Mouse (Mus musculus) liver, embryonic 14.5 days (tissue): ENCODE results near the gene Gga1. TPM values are rescaled to one million over a fixed set of nuclear protein-coding genes. Genes with fewer than 3 reads are reported as not detected.

Source experiments
- ATAC-seq: fragments of 200-750 bp; cut with Nextera tagmentation; 2 replicates; pipeline ENCODE4 v1.8.0; 2017; ENCODE audit warnings: moderate number of reproducible peaks, mild to moderate bottlenecking, moderate library complexity; ENCODE audit not compliant: insufficient read depth
- DNase-seq, 3 experiments: peaks; one replicate each; pipeline ENCODE4 v3.0.0-alpha.2; 2012 to 2013; ENCODE audit warnings: low read depth in 3 of 3, low spot score in 3 of 3
- H3K27ac ChIP-seq: fragments of 300-500 bp; sonication (generic); 2 replicates; pipeline ENCODE4 v1.5.1; 2014; ENCODE audit warnings: moderate library complexity, mild to moderate bottlenecking, control low read depth, inconsistent platforms
- H3K27me3 ChIP-seq: fragments of 300-500 bp; sonication (generic); 2 replicates; pipeline ENCODE4 v1.6.1; 2014; ENCODE audit warnings: mild to moderate bottlenecking, low read length, moderate library complexity; ENCODE audit not compliant: control insufficient read depth, insufficient read depth
- H3K36me3 ChIP-seq: fragments of 300-500 bp; sonication (generic); replicated peaks from 2 replicates; pipeline ENCODE4 v1.6.1; 2014; ENCODE audit warnings: low read depth; ENCODE audit not compliant: control insufficient read depth, insufficient read depth
- H3K4me1 ChIP-seq, 2 experiments: fragments of 200-500 bp in 1 of 2; fragments of 300-500 bp in 1 of 2; sonication (generic) in 1 of 2; replicated peaks; 2 replicates each; pipeline ENCODE4 v1.6.1; 2012 to 2014; ENCODE audit warnings: antibody characterized with exemption in 1 of 2, inconsistent platforms in 1 of 2, low read length in 1 of 2; ENCODE audit not compliant: control insufficient read depth in 2 of 2, insufficient read depth in 2 of 2
- H3K4me2 ChIP-seq: fragments of 300-500 bp; sonication (generic); 2 replicates; pipeline ENCODE4 v1.6.1; 2014; ENCODE audit warnings: low read depth, mild to moderate bottlenecking, control low read depth, moderate library complexity
- H3K4me3 ChIP-seq, 2 experiments: fragments of 200-500 bp in 1 of 2; fragments of 300-500 bp in 1 of 2; sonication (generic) in 1 of 2; 2 replicates each; pipeline ENCODE4 v1.5.1; 2012 to 2014; ENCODE audit warnings: low read depth in 2 of 2, low read length in 2 of 2, mild to moderate bottlenecking in 2 of 2, control low read depth in 1 of 2, inconsistent platforms in 1 of 2, moderate library complexity in 1 of 2; ENCODE audit not compliant: insufficient read depth in 1 of 2
- H3K9ac ChIP-seq: fragments of 300-500 bp; sonication (generic); replicated peaks from 2 replicates; pipeline ENCODE4 v1.6.1; 2014; ENCODE audit warnings: mild to moderate bottlenecking, control low read depth, moderate library complexity
- H3K9me3 ChIP-seq: fragments of 300-500 bp; sonication (generic); 2 replicates; pipeline ENCODE4 v1.6.1; 2016; ENCODE audit warnings: low read length, mixed read lengths; ENCODE audit not compliant: control insufficient read depth
- CTCF ChIP-seq: IDR thresholded peaks from 2 replicates; pipeline ENCODE4 v1.5.1; 2016; ENCODE audit warnings: antibody characterized with exemption, low read depth, control low read depth
- EP300 ChIP-seq: IDR thresholded peaks from 2 replicates; pipeline ENCODE4 v1.6.1; 2016; ENCODE audit warnings: antibody characterized with exemption, low read depth
- WGBS: fragments of 180-500 bp; shearing (Covaris S2); extraction: QIAGEN DNeasy Blood & Tissue Kit; methylation state at CpG from one replicate; pipeline ENCODE4 v1.1.7; 2014; ENCODE audit not compliant: insufficient replicate concordance; 5-methylcytosine and 5-hydroxymethylcytosine counted together
- microRNA-seq: library from miRNA; unstranded; fragments of <30 nt; microRNA quantifications from one replicate; pipeline ENCODE4, GENCODE M21; 2016
- polyA plus RNA-seq, 2 experiments: library from polyadenylated mRNA; depleted of rRNA in 1 of 2; stranded (reverse) in 1 of 2; unstranded in 1 of 2; fragments of >200 nt; fragmentation: Nextera tagmentation in 1 of 2; extraction: Ambion mirVana in 1 of 2; gene quantifications; 2 replicates each; pipeline versions ENCODE4 v1.2.1 to v1.2.3; 2012 to 2014

The Gga1 gene
- polyA plus RNA-seq, 2 experiments = 13.6 to 16.6 TPM

DNA sequence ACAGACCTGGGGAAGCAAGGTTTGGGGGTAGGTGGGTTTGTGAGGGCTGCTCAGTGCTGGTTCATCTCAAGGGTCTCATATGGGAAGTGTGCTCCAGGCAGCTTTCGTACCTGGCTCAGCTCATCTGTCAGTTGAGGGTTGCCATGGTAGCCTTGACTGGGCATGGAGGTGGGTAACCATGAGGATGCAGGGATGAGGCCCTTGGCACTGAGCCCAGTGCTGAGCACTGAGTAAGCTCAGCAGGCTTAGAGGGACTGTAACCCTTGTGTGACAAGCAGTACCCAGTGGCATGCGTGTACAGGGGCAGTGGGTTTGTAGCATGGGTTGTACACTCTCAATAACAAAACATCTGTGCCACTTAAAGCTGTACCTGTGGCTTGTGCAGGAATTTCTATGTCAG is 61.0 kb downstream of the Gga1 start:
- Histone ChIP-seq H3K4me3 (no peak overlapping the region), H3K27ac (no peak overlapping the region), H3K4me1 (peaks cover 19 to 20% of the 10 kb centered on the region in 2 experiments), H3K9ac (no peak overlapping the region), H3K27me3 (no peaks in the 10 kb centered on the region), H3K36me3 (peaks cover 29% of the 10 kb centered on the region), H3K4me2 (no peak overlapping the region), H3K9me3 (no peaks in the 10 kb centered on the region)
- DNase-seq = no peak
- ATAC-seq = no peak
- WGBS = 85% methylated on average over 2 of the region's 2 CpGs
- TF ChIP-seq CTCF (no peak), EP300 (no peak)

DNA sequence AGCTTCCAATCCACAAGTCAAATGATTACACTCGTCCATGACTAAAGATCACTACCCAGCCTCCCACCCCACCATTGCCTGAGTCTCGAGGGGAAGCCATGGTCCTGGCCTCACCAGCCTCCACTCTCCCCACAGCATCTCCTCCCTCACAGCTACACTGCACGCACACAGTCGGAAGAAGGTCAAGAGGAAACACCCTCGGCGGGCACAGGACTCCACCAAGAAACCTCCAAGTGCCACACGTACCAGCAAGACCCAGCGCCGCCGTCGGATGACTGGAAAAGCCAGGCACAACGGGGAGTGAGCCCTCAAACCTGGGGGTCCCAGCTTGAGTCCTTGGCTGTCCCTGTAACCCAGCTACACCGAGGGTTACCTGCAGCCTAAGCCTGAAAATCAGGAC is 63.3 kb downstream of the Gga1 start:
- Histone ChIP-seq H3K27ac (no peak overlapping the region), H3K4me3 (no peak overlapping the region), H3K27me3 (no peaks in the 10 kb centered on the region), H3K9ac (no peak overlapping the region), H3K36me3 (peaks cover 29% of the 10 kb centered on the region), H3K4me1 (peaks cover 16 to 17% of the 10 kb centered on the region in 2 experiments), H3K9me3 (no peaks in the 10 kb centered on the region), H3K4me2 (no peak overlapping the region)
- DNase-seq (no peak), ATAC-seq (no peak)
- WGBS = 86% methylated on average over 13 of the region's 13 CpGs
- TF ChIP-seq CTCF = no peak
- TF ChIP-seq EP300 = no peak

DNA sequence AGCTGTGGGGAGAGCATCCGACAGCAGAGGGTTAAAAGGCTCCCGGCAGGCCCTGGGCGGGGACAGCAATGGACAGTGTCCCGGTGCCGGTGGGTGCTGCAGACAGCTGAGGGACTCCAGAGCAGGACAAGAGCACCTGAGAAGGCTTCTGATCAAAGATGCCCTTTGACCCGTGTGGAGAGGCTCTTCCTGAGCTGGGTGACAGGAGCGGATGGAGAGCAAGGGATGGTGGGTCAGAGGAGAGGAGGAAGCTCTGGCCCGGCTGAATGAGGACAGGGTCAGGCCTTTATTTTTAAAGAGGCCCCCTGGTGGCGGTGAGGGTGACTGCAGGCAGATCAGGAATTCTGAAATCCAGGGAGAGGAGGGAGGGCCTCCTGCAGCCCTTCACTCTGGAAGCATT is 65.7 kb downstream of the Gga1 start:
- TF ChIP-seq CTCF = peak; percentile 91
- no peak for TF ChIP-seq EP300
- H3K9ac ChIP-seq = no peak overlapping the region
- peak in 2 of 3 experiments; percentile 36 to 45 for DNase-seq
- no peaks in the 10 kb centered on the region for H3K9me3 ChIP-seq
- peak; percentile 42 for ATAC-seq
- no peak overlapping the region for H3K27ac ChIP-seq
- peak overlapping the region; percentile 50 for H3K4me2 ChIP-seq
- H3K36me3 ChIP-seq = peaks cover 22% of the 10 kb centered on the region
- 13% methylated on average over 9 of the region's 9 CpGs for WGBS
- H3K27me3 ChIP-seq = peaks cover 16% of the 10 kb centered on the region
- 0 out of 4 replicates have a peak, but pooled peaks cover 0 to 5% of the 10 kb centered on the region in 2 experiments for H3K4me1 ChIP-seq
- H3K4me3 ChIP-seq = peak overlapping the region in 1 of 2 experiments; percentile 19; a peak in 2 of 4 replicates

Small RNA genes within 50 kb of the gene (microRNA-seq; reads per million reads assigned to microRNA genes)
- gene Mir6955 = not detected

Other genes starting within 250 kb of the Gga1 start
- gene Elfn2, start 158.4 kb upstream of the Gga1 start, polyA plus RNA-seq (2012; rRNA removed) = not detected in 2 replicates
- gene Elfn2, start 158.4 kb upstream of the Gga1 start, polyA plus RNA-seq (2014; fragmentation: Nextera tagmentation; extraction: Ambion mirVana) = 0.04 TPM in 1 of 2 replicates, not detected in the other
- gene Mfng, start 103.7 kb upstream of the Gga1 start, polyA plus RNA-seq (2012; rRNA removed) = 3.4 and 3.7 TPM in 2 replicates
- gene Mfng, start 103.7 kb upstream of the Gga1 start, polyA plus RNA-seq (2014; fragmentation: Nextera tagmentation; extraction: Ambion mirVana) = 2.9 and 3.6 TPM in 2 replicates
- gene Card10, start 74.1 kb upstream of the Gga1 start, polyA plus RNA-seq (2012; rRNA removed) = 2.2 and 2.5 TPM in 2 replicates
- gene Card10, start 74.1 kb upstream of the Gga1 start, polyA plus RNA-seq (2014; fragmentation: Nextera tagmentation; extraction: Ambion mirVana) = 1.1 and 1.3 TPM in 2 replicates
- gene Cdc42ep1, start 34.6 kb upstream of the Gga1 start, polyA plus RNA-seq (2012; rRNA removed) = 8.1 and 10.1 TPM in 2 replicates
- gene Cdc42ep1, start 34.6 kb upstream of the Gga1 start, polyA plus RNA-seq (2014; fragmentation: Nextera tagmentation; extraction: Ambion mirVana) = 7.8 and 8.6 TPM in 2 replicates
- gene Lgals2, start 21.7 kb upstream of the Gga1 start, polyA plus RNA-seq (2012; rRNA removed) = 8.7 and 9.8 TPM in 2 replicates
- gene Lgals2, start 21.7 kb upstream of the Gga1 start, polyA plus RNA-seq (2014; fragmentation: Nextera tagmentation; extraction: Ambion mirVana) = 14.0 and 15.0 TPM in 2 replicates
- gene Gm49510, start 22.5 kb downstream of the Gga1 start, polyA plus RNA-seq (2012; rRNA removed) = 0.03 and 0.17 TPM in 2 replicates
- 0.10 and 0.13 TPM in 2 replicates for gene Gm49510, start 22.5 kb downstream of the Gga1 start, polyA plus RNA-seq (2014; fragmentation: Nextera tagmentation; extraction: Ambion mirVana)
- 22.2 and 23.2 TPM in 2 replicates for gene Sh3bp1, start 22.6 kb downstream of the Gga1 start, polyA plus RNA-seq (2012; rRNA removed)
- 13.3 and 15.3 TPM in 2 replicates for gene Sh3bp1, start 22.6 kb downstream of the Gga1 start, polyA plus RNA-seq (2014; fragmentation: Nextera tagmentation; extraction: Ambion mirVana)
- 9.3 and 9.7 TPM in 2 replicates for gene Pdxp, start 36.7 kb downstream of the Gga1 start, polyA plus RNA-seq (2012; rRNA removed)
- gene Pdxp, start 36.7 kb downstream of the Gga1 start, polyA plus RNA-seq (2014; fragmentation: Nextera tagmentation; extraction: Ambion mirVana) = 6.4 and 7.8 TPM in 2 replicates
- 447 and 459 TPM in 2 replicates for gene Lgals1, start 49.5 kb downstream of the Gga1 start, polyA plus RNA-seq (2012; rRNA removed)
- gene Lgals1, start 49.5 kb downstream of the Gga1 start, polyA plus RNA-seq (2014; fragmentation: Nextera tagmentation; extraction: Ambion mirVana) = 641 and 675 TPM in 2 replicates
- 7.9 and 17.5 TPM in 2 replicates for gene Nol12, start 57.7 kb downstream of the Gga1 start, polyA plus RNA-seq (2012; rRNA removed)
- gene Nol12, start 57.7 kb downstream of the Gga1 start, polyA plus RNA-seq (2014; fragmentation: Nextera tagmentation; extraction: Ambion mirVana) = 31.9 and 32.7 TPM in 2 replicates
- gene Triobp, start 70.5 kb downstream of the Gga1 start, polyA plus RNA-seq (2012; rRNA removed) = 16.1 and 17.0 TPM in 2 replicates
- gene Triobp, start 70.5 kb downstream of the Gga1 start, polyA plus RNA-seq (2014; fragmentation: Nextera tagmentation; extraction: Ambion mirVana) = 12.3 and 13.6 TPM in 2 replicates
- 53.1 and 65.2 TPM in 2 replicates for gene H1f0, start 151.3 kb downstream of the Gga1 start, polyA plus RNA-seq (2012; rRNA removed)
- gene H1f0, start 151.3 kb downstream of the Gga1 start, polyA plus RNA-seq (2014; fragmentation: Nextera tagmentation; extraction: Ambion mirVana) = 47.8 and 52.8 TPM in 2 replicates
- gene Galr3, start 164.7 kb downstream of the Gga1 start, polyA plus RNA-seq (2012; rRNA removed) = 0.30 and 0.50 TPM in 2 replicates
- gene Galr3, start 164.7 kb downstream of the Gga1 start, polyA plus RNA-seq (2014; fragmentation: Nextera tagmentation; extraction: Ambion mirVana) = not detected in 2 replicates
- 39.9 and 43.4 TPM in 2 replicates for gene Ankrd54, start 185.7 kb downstream of the Gga1 start, polyA plus RNA-seq (2012; rRNA removed)
- gene Ankrd54, start 185.7 kb downstream of the Gga1 start, polyA plus RNA-seq (2014; fragmentation: Nextera tagmentation; extraction: Ambion mirVana) = 37.7 and 48.3 TPM in 2 replicates
- 99.9 and 104 TPM in 2 replicates for gene Eif3l, start 198.0 kb downstream of the Gga1 start, polyA plus RNA-seq (2012; rRNA removed)
- gene Eif3l, start 198.0 kb downstream of the Gga1 start, polyA plus RNA-seq (2014; fragmentation: Nextera tagmentation; extraction: Ambion mirVana) = 130 and 132 TPM in 2 replicates
- 1.6 and 1.7 TPM in 2 replicates for gene Micall1, start 231.7 kb downstream of the Gga1 start, polyA plus RNA-seq (2012; rRNA removed)
- gene Micall1, start 231.7 kb downstream of the Gga1 start, polyA plus RNA-seq (2014; fragmentation: Nextera tagmentation; extraction: Ambion mirVana) = 0.69 and 0.71 TPM in 2 replicates